Mouse (Mus musculus) spleen, adult 12 weeks (tissue): Measurements from ENCODE around the gene Tnfsf10.

Source experiments
- DNase-seq: peaks from one replicate; pipeline ENCODE4 v3.0.0; 2022; ENCODE audit warnings: low spot score

Gene Tnfsf10

DNA sequence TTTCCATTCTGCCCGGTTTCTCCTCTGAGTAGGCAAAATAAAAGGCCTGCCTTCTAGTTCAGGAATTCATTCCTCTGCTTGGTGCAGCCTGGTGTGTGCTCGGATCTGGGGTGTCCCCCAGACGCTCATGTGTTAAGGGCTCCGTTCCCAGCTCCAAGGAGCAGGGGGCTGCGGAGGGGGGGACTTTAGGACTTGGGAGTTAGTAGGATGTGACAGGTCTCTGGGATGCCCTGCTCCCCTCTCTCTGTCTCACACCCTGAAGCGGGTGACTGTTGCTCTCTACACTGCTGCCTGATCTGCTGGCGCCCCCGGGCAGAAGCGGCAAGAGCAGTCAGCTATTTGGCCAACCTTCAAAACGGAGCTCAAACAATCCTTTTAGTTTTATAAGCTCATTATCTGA, 10.0 kb upstream of the Tnfsf10 start:
- no peak for DNase-seq

DNA sequence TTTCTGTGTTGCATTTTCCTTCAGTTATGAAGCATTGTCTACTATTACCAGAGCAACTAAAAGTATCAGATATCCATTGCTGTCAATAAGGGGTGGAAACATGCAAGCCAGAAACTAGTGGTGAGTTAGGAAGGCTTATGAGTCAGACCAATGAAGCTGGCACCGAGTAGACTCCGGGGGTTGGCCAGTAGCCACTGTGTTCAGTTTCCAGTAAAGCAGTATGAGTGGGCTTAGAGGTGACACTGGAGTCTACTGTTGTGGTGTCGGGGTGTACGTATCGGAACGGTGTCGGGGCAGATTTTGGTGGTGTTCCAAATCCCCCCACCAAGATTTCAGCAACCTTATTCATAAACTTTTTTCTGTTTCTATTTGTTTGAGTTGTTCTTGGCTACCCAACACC, 5.9 kb upstream of the Tnfsf10 start:
- DNase-seq = no peak

DNA sequence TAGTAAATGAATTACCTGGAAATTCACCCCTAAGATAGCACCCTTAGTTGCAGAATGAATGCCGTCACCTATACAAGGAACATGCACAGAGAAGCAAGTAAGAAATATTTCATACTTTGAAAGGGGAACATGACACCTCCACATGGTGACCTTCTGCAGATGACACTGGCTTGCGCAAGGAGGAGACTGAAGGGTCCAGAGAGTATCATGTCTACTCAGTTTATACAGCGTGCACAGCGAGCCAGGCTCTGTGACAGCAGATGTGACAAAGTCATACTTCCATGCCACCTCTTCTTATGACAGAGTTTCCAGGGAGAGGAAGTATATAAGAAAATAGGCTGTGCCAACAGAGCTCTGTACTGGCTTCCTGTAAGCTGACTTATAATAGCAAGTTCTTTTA, 5.4 kb upstream of the Tnfsf10 start:
- DNase-seq = no peak

DNA sequence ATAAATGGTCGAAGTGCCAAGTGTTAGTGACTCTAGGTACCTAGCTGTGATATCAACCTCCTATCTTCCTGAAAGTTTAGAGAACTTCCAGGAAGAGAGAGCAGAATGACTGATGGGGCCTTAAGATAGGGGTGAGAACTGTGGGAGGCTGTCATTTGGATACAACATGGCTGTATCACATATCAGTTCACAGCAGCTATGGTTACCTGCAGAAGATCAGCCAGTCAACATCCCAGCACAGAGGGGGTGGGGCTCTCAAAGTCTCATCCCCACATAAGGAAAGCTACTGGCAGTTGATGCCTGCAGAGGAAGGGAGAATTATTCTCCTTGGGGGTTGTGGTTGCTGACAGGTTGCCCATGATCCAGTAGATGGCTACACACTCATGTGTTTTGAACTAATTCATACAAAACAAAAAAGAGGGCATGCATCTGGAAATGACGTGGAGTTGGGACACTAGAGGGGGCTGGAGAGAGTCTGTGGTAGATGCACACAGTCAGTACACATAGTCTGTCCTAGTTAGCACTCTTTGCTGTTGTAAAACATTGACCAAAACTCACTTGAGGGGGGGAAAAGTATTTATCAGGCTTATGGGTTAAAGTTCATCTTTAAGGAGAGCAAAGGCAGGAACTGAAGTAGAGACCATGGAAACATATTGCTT, 2.2 kb upstream of the Tnfsf10 start:
- no peak for DNase-seq

DNA sequence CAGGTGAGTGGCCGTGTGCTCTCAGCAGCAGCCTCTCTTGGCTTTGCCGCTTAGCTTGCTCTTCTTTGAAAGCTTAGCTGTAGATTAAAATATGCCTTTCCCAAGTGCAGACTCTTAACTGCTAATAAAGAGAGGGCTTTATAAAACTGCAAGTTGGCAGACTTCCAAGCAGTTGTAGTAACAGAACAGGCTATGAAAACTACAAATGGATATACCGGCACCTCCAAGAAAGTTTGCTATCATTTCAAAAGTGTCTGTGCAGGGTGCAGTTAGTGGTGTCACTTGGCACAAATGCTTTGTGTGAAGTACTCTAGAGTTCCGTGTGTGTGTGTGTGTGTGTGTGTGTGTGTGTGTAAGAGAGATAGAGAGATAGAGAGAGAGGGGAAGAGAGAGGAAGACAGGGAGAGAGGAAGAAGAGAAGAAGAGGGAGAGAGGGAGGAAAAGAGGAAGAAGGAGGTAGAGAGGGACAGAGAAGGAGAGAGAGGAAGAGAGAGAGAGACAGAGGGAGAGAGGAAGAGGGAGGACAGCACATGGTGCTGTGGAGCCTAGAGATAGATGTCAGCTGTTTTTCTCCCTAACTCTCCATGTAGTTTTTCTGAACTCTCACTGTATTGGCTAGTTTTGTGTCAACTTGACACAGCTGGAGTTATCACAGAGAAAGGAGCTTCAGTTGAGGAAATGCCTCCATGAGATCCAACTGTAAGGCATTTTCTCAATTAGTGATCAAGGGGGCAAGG, 628 bp downstream of the Tnfsf10 start:
- DNase-seq = no peak

DNA sequence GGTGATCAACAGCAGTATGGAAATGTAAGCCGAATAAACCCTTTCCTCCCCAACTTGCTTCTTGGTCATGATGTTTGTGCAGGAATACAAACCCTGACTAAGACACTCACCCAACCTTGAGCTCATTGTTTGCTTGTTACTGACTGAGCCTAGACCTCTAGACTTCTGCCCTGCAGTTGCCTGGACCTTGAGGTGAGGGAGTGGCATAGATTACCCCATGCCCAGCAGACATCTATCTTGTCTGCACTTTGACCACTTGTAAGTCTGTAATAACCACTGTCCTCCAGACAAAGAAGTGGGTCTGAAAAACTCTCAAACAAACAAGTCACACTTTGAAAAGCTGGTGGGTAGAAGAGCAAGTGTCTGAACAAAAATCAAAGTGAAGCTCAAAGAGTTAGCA, 2.8 kb downstream of the Tnfsf10 start:
- no peak for DNase-seq

DNA sequence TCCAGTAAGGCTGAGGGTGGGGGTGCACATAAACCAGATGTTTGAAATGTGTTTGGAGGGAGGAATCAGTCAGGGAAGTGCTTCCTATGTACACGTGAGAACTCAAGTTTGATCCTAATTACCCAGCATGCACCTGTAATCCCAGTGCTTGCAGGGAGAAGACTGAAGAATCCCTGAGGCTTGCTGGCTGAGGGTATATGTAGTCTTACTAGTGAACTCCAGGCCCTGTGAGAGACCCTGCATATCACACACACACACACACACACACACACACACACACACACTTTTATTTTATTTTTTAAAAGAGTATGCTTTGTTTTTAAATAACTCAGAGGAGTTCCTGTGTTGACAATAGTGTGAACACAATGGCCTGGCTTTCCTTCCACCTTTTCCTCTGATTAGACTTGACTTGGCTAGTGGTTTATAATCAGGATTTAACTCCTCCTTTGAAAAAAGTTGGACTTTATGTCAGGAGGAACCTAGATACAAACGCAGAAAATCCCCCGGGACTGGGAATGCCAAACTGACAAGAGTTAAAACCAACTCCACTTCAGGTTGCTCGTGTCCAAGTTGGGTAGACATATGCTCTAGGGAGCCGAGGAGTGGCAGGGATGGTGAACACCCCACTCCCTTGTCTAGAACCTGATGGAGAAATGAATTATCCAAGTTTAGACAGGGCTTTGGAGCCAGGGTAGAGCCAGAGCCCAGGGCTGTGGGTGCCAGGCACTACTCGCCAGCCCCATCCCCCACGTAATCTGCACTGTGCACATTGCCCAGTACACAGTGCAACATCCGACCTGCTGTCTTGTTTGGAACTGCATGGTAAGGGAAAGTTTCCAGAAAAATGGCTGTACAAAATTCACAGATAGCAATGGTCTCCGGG, 4.0 kb downstream of the Tnfsf10 start:
- DNase-seq = no peak

DNA sequence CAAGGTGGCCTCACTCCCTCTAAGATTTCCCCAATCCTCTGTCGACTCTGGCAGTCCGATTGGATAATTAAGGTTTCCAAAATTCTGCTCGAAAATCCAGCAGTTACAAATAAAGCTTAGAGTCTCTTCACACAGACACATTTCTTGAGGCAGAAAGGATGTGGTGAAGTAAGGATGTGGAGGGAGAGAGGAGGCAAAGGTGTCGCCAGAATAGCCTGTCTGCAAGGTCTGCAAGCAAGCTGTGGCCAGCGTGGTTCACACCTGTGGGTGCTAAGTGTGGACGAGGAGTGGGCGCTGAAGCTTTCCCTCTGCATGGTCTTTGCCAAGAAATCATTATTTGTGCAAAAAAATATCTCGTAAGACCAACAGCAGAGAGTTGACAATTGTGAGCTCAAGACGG, 5.8 kb downstream of the Tnfsf10 start:
- DNase-seq = no peak

DNA sequence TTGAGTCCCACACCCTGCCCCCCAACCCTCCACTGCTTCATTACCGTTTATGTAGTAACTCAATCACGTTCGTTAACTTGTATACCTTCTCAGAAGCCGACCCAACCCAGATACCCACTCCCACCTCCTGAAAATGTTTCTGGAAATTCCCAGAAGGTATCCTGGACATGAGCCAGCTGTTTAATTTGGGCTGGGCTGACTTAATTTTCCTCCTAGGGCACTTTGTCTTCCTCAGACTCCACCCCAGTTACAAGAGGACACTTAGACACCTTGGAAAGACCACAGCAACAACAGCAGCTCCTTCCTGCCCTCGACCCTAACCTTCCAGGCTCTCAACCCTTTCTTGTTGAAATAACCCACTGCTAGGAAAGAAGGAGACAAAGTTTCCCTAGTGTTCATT, 6.7 kb downstream of the Tnfsf10 start:
- no peak for DNase-seq

DNA sequence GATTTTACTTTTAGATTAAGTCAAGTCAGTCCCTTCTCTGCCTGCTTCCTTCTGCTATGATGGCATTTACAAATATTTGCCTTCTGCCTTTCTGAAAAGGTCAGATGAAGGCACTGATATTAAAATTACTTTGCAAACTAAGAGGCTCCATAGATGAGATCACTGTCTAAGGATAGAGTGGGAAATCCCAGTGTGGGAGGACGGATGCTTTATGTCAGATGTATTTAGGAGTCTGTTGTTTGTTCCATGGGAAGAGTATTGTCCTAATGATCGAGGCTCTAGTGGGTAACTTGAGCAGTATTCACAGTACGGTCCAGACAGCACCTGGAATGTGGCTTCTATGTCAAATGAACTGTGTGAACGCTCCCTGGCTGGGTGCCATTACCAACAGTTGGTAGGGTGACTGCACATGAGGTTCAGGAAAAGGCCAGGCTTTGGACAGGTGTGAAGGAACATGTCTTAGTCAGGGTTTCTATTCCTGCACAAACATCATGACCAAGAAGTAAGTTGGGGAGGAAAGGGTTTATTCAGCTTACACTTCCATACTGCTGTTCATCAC, 9.9 kb downstream of the Tnfsf10 start:
- no peak for DNase-seq

DNA sequence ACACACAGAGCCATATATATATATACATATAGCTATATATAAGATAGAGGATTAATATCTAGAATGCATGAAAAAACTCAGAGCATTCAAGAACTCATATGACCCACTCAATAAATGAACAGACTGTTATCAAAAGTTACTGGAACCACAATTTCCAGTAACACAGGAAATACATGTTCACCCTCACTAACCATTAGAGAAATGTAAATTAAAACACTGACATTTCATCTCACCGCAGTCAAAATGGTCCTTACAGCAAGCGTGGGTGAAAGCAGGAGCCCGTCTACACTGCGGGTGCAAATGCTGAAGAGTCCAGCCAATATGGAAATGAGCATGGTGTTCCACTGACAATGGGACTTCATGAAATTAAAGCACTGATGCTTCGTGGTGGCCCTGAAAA, 13.9 kb downstream of the Tnfsf10 start:
- no peak for DNase-seq

DNA sequence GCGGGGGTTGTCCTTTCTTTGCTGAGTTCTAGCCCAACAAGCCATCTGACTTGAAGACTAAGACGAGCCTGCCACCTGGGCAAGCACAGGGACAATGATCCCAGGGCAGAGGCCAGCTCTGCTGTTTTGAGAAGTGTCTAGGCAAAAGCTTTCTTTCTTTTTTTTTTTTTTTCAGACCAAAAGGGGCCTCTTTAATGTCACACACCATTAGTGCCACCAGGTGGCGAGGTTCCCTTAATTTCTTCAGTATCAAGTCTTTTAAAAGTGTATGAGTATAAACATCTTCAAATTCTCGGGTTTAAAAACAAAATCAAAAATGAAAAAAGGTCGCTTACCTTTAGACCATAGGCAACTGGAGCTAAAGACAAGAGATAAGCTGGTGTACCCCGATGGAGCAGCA, 21.6 kb downstream of the Tnfsf10 start:
- no peak for DNase-seq

DNA sequence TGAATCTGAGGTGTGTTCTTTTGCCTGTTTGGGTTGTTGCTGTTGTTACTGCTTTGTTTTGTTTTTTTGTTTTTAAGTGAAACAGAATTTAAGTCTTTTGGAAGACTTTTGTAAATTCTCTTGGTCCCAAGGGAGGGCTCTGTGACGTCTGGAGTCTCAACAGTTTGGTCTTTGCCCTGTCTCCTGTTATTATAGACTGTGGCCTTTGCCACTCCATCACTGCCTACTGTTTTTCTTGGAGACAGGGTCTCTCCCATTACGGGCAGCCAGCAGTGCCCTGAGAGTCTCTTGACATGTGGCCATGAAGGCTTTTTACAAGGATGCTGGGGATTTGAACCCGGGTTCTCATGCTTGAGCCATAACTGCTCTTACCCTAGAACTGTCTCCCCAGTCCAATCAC, 22.1 kb downstream of the Tnfsf10 start:
- DNase-seq = no peak

DNA sequence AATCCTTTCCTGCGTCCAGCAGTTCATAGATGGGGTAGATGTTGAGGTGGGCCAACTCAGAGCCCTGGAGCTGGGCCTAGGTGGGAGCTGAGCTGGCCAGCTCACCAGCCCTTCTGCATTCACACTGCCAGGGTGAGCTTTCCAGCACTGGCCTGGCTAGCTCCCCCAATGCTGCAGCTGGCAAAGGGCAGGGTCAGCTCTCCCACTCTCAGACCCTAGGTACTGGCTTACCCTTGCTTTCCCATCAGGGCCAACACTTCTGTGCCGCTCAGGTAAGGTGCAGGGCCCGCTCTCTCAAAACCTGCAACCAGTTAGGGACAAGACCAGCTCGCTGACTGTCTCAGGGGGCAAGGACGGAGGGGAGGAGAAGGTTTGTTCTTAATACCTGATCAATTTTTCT, 23.9 kb downstream of the Tnfsf10 start:
- no peak for DNase-seq

DNA sequence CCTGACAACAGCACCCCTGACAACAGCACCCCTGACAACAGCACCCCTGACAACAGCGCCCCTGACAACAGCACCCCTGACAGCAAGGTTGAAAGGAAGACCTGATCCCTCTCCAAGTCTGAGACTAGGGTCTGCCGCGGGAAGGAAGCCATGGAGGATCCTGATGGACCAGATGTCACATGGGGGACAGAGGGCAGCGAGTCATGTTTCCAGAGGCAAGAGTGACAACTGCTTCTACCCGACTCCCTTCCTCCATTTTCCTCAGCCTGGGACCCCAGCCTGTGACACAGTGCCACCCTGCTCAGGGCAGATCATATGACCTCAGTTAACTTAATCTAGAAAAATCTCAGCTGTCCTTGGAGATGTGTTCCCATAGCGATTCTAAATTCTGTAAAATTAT, 25.6 kb downstream of the Tnfsf10 start:
- DNase-seq = no peak

DNA sequence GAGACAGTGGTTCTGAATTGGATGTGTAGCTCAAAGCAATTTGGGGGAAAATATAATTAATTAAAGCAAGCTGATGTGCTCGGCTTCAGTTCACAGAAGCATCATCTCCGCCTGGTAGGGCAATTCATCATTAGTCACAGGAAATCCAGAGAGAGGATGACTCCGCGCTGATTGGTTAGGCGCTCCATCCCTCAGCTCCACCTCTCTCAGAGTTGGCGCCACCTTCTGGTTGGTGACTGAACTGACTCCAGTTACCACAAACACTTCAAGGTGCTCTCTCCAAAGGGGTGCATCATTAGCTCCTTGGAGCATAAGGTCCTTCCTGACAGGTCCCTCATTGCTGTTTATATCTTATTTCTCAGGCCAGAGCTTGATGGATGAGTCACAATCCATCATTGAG, 28.7 kb downstream of the Tnfsf10 start:
- peak; percentile 17 for DNase-seq

DNA sequence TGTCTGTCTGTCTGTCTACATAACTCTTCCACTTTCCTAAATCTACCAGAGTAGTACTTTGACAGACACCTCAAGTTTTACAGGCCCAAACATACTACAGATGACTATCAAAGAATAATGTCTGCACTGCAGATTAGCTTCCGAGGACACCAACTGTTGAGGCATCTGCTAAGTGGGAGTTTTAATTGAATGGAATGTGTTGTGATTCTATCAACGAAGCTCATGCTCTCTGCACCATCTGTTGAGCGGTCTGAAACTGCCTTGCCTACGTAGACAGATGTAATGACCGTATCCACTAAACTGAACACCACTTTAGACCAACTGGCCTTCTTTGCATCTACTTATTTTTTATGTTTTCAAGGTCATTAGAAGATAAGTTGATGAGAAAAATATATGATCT, 31.6 kb downstream of the Tnfsf10 start:
- no peak for DNase-seq

DNA sequence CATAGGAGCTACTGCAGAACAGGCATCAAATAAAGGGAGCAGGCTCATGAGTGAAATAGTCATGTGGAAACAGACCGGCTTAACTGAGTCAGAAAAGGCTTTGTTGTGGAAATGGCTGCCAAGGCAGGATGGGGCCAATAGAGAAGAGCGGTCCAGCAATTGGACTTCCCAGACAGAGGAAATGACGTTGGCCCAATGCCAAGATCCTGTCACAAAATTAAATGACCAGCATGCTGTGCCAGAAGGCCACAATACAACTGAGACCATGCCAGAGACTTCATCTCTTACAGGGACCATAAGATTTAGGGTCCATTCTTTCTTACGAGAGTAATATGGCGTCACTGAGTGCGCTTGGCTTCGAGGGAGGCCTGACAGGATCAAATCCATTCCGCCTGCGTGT, 34.3 kb downstream of the Tnfsf10 start:
- no peak for DNase-seq

DNA sequence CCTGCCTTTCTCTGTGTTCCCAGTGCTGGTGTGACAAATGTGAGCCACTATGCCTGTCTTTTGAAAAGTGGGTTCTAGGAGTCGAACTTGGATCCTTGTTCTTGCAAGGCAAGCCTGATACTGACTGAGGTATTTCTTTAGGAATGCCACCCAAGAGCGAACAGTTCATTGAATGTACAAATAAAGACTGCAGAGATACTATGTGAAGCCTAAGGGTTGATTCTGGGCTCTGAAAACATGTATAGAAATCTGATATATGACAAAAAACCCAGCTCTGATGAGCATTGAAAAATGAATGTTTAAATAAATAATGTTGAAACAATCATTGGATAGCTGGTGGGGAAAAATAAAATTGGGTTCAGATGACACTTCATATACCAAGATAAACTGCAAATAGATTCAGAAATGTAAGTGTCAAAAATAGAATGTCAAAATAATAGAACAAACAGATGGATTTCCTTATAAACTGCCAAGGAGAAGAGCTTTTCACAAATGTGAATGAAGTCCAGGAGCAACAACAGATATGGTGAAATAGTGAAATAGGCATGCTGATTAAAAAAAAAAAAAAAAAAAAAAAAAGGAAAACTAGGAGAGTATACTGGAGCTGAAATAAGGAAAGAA, 42.4 kb downstream of the Tnfsf10 start:
- DNase-seq = no peak

DNA sequence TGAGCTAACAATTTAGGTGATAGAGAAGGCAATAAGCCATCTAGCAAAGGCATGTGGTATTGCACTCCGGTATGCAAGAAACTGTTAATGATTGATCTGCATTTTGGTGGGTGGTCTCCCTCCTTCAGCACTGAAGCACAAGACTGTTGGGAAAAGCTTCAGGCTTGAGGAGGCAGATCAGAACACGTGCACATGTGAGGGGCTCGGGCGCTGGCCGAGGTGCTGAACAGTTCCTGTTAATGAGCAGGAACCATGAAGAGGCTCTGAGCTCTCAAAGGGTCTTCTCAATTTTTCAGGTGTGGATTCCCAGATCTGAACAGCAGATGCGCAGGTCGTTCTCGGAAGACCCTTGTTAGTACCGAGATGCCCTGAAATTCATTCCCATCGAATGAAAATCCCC, 53.3 kb downstream of the Tnfsf10 start:
- DNase-seq = no peak

DNA sequence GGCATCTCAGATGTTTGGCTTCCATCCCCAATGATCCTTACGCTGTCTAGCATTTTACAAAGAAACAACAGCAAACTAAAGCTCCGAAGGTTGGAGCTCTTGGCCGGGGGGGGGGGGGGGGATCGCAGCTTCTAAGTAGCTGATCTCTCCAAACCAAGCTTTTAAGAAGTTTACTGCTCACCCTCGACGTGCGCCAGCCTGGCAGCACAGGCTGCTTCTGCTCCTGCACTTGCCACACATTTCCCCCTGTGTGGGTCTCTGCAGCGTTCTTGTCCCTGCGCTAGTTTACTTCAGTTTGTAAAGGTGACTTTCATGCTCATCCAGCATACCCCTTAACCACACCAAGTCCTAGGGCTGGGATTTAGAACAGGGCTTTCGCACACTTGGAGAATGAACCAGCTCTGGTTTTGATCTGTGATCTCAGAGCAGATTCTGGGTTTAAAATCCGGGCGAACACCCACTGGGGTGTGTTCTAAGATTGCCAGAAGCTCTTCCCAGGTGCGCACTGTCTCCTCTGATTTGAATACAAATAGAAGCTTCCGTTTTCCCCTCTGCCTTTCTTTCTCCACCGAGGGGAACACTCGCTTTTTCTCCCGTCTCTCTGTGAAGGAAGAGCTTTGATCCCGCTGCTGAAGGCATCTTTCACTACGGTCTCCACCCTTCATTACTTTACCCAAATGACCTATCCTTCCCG, 53.9 kb downstream of the Tnfsf10 start:
- DNase-seq = no peak

DNA sequence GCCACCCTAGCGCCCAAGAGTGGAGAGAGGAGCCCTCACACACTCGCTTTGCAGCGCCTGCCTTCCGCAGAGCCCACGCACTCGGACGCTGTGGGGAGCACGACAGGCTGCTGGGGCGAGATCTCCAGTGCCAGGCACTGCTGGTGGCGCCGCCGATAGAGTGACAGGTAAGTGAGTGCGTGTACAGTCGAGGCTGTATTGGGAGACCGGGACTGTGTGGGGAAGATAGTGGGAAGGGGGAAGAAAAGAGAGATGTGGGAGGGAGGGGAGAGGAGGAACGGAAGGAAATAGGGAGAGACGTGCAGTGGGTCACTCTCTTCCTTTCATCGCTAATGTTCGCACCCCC, 54.4 kb downstream of the Tnfsf10 start, which contains the start of gene Ghsr:
Ghsr (plus strand) TSS at position 76 of the 346 bp plus-strand sequence.
- DNase-seq = no peak
